8 mouse cellular contexts compared by ENCODE assay signal in genomic region chr16:24392651-24393555, GRCm38 (mm10). TPM values are rescaled to one million over a fixed set of nuclear protein-coding genes. Genes with fewer than 3 reads are reported as not detected.
DNase-seq lines count a peak whose midpoint lies in the region; ATAC-seq and TF ChIP-seq lines count a peak whose summit lies in the region.

Gene Lpp (plus strand): TSS chr16:24393507.

- TF ChIP-seq POLR2A in thymus, adult 2 months (IDR thresholded peaks at IDR 0.05; ENCODE audit: control insufficient read depth, extremely low read depth, insufficient read depth, low read length, poor library complexity), result 0 out of 2 replicates have a peak, but pooled peaks have one; percentile 22

- H3K36me3 ChIP-seq in forebrain, embryonic 15.5 days, result no peaks in the 10 kb centered on the region
- no peaks in the 10 kb centered on the region for H3K36me3 ChIP-seq in lung, embryonic 16.5 days (ENCODE audit: control insufficient read depth, insufficient read depth, low read length)
- H3K36me3 ChIP-seq in thymus, adult 2 months (ENCODE audit: control insufficient read depth, insufficient read depth, low read length), result no peaks in the 10 kb centered on the region

- peak within 1 kb of the TSS; percentile 73 for H3K4me3 ChIP-seq in forebrain, embryonic 15.5 days
- H3K4me3 ChIP-seq in lung, embryonic 16.5 days (ENCODE audit: low read length), result peak within 1 kb of the TSS; percentile 88
- H3K4me3 ChIP-seq in thymus, adult 2 months (ENCODE audit: control insufficient read depth, insufficient read depth, low read length), result peak within 1 kb of the TSS; percentile 82

- H3K4me2 ChIP-seq in forebrain, embryonic 15.5 days (replicated peaks), result peak within 1 kb of the TSS; percentile 84
- peak within 1 kb of the TSS; percentile 78 for H3K4me2 ChIP-seq in lung, embryonic 16.5 days (ENCODE audit: low read depth, low read length)

- peaks cover 20% of the 10 kb centered on the region for H3K4me1 ChIP-seq in forebrain, embryonic 15.5 days
- H3K4me1 ChIP-seq in lung, embryonic 16.5 days (replicated peaks; ENCODE audit: control insufficient read depth, insufficient read depth, low read length), result peaks cover 31% of the 10 kb centered on the region
- peaks cover 40% of the 10 kb centered on the region for H3K4me1 ChIP-seq in thymus, adult 2 months (replicated peaks; ENCODE audit: control insufficient read depth, insufficient read depth, low read length)

- H3K9me3 ChIP-seq in forebrain, embryonic 15.5 days, result no peaks in the 10 kb centered on the region
- no peaks in the 10 kb centered on the region for H3K9me3 ChIP-seq in lung, embryonic 16.5 days (ENCODE audit: control insufficient read depth, low read length)

- H3K9ac ChIP-seq in forebrain, embryonic 15.5 days (replicated peaks), result peak within 1 kb of the TSS; percentile 77
- peak within 1 kb of the TSS; percentile 98 for H3K9ac ChIP-seq in lung, embryonic 16.5 days (ENCODE audit: low read length)

- peak within 1 kb of the TSS; percentile 75 for H3K27ac ChIP-seq in forebrain, embryonic 15.5 days (replicated peaks)
- H3K27ac ChIP-seq in lung, embryonic 16.5 days (ENCODE audit: low read length), result peak within 1 kb of the TSS; percentile 100
- peak within 1 kb of the TSS; percentile 35 for H3K27ac ChIP-seq in thymus, adult 2 months (ENCODE audit: control insufficient read depth, insufficient read depth, low read length)

- no peaks in the 10 kb centered on the region for H3K27me3 ChIP-seq in forebrain, embryonic 15.5 days
- no peaks in the 10 kb centered on the region for H3K27me3 ChIP-seq in lung, embryonic 16.5 days (ENCODE audit: control insufficient read depth, insufficient read depth, low read depth, low read length)
- no peaks in the 10 kb centered on the region for H3K27me3 ChIP-seq in thymus, adult 2 months (ENCODE audit: control insufficient read depth, insufficient read depth, low read length)

- ATAC-seq in forebrain, embryonic 15.5 days (replicated peaks), result peak; percentile 86
- ATAC-seq in hematopoietic stem cell, adult 5-6 weeks (replicated peaks in 1 of 2; ENCODE audit: insufficient read depth in 1 of 2, low FRiP score in 2 of 2, low TSS enrichment in 1 of 2, low read depth in 1 of 2, poor library complexity in 2 of 2, severe bottlenecking in 2 of 2), result peak; percentile 57 to 68
- ATAC-seq in lung, embryonic 16.5 days (ENCODE audit: low read depth), result peak; percentile 91
- peak; percentile 57 for ATAC-seq in neutrophil, adult 5-6 weeks (ENCODE audit: extremely low read depth, insufficient number of reproducible peaks, low FRiP score, poor library complexity, severe bottlenecking)

- peak; percentile 37 to 40 for DNase-seq in CD8-positive naive resting alpha-beta T cell, adult 2 months (ENCODE audit: low read depth in 2 of 2, low spot score in 2 of 2)
- DNase-seq in brain, embryonic 18.5 days (ENCODE audit: low read depth, low spot score), result peak; percentile 22
- peak; percentile 41 for DNase-seq in layer of hippocampus, adult 9-11 months
- DNase-seq in thymus, adult 2 months, result peak; percentile 57

- 3% methylated on average over 38 of the region's 42 CpGs for WGBS in forebrain, embryonic 15.5 days
- WGBS in lung, embryonic 16.5 days, result under 1% methylated on average over 38 of the region's 42 CpGs
- WGBS in thymus, adult 2 months, result 3% methylated on average over 42 of the region's 42 CpGs

- no peak for TF ChIP-seq CTCF in thymus, adult 2 months (IDR thresholded peaks at IDR 0.05; ENCODE audit: borderline replicate concordance, control insufficient read depth, extremely low read depth, insufficient read depth, low read length, poor library complexity)

RNA-seq across cellular contexts. Expression of gene Lpp, which starts in this region (rescaled TPM):
- polyA plus RNA-seq in forebrain, embryonic 15.5 days (2015; fragmentation: Nextera tagmentation; extraction: Ambion mirVana), result 10.7 and 11.2 TPM in 2 replicates
- total RNA-seq in hematopoietic stem cell, adult 5-6 weeks (2017), result 10.6 and 12.2 TPM in 2 replicates
- polyA plus RNA-seq in lung, embryonic 16.5 days (2015; fragmentation: Nextera tagmentation; extraction: Ambion mirVana), result 73.5 and 76.8 TPM in 2 replicates
- total RNA-seq in neutrophil, adult 5-6 weeks (2017), result 24.1 and 27.4 TPM in 2 replicates
- polyA plus RNA-seq in thymus, adult 2 months (2012; rRNA removed), result 14.1 and 15.0 TPM in 2 replicates

Comparison
In these comparisons a context has a peak if more than half of its experiments do, and no peak if none do; other contexts are left out.
1. Peak in every context shown above with its lines: DNase-seq, ATAC-seq, H3K4me3 ChIP-seq and H3K27ac ChIP-seq.
2. H3K27ac ChIP-seq: peak in every context shown above with its lines; median percentile 100 in lung, embryonic 16.5 days; 75 in forebrain, embryonic 15.5 days; 35 in thymus, adult 2 months.